Comparison of ENCODE assay signal across 8 mouse cellular contexts in genomic region chr3:37203984-37204428, GRCm38 (mm10). TPM values are rescaled to one million over a fixed set of nuclear protein-coding genes. Genes with fewer than 3 reads are reported as not detected.
A peak's percentile ranks its signal among the peaks of the same experiment; 100 is the strongest.
DNase-seq lines count a peak whose midpoint lies in the region; ATAC-seq and TF ChIP-seq lines count a peak whose summit lies in the region.

No protein-coding gene starts in this region.

- H3K36me3 ChIP-seq in embryonic facial prominence, embryonic 14.5 days (ENCODE audit: control insufficient read depth, insufficient read depth, low read length): no peaks in the 10 kb centered on the region
- H3K36me3 ChIP-seq in heart, adult 2 months (ENCODE audit: control insufficient read depth, insufficient read depth, low read length): no peaks in the 10 kb centered on the region
- no peaks in the 10 kb centered on the region for H3K36me3 ChIP-seq in limb, embryonic 13.5 days
- no peaks in the 10 kb centered on the region for H3K36me3 ChIP-seq in midbrain, embryonic 16.5 days (ENCODE audit: control insufficient read depth, insufficient read depth, low read length)

- no peaks in the 10 kb centered on the region for H3K9me3 ChIP-seq in embryonic facial prominence, embryonic 14.5 days (ENCODE audit: control insufficient read depth, low read length)
- no peaks in the 10 kb centered on the region for H3K9me3 ChIP-seq in limb, embryonic 13.5 days
- H3K9me3 ChIP-seq in midbrain, embryonic 16.5 days (replicated peaks; ENCODE audit: control insufficient read depth, low read length, poor library complexity, severe bottlenecking): no peaks in the 10 kb centered on the region

- intact Hi-C loops in heart, adult 2 months (cut with DNase I): loop anchor here (1.0 to 10.0 kb wide), 4 partner anchors 131 to 567 kb away; partner anchors contain the start of gene Spata5

- TF ChIP-seq CTCF in heart, adult 2 months (IDR thresholded peaks at IDR 0.05): peak; percentile 89

- H3K4me3 ChIP-seq in embryonic facial prominence, embryonic 14.5 days (ENCODE audit: low read depth, low read length): peak overlapping the region; percentile 52
- H3K4me3 ChIP-seq in heart, adult 2 months: peak overlapping the region; percentile 46
- H3K4me3 ChIP-seq in limb, embryonic 13.5 days: peak overlapping the region; percentile 62
- peak overlapping the region; percentile 45 for H3K4me3 ChIP-seq in midbrain, embryonic 16.5 days (ENCODE audit: low read depth, low read length)

- H3K9ac ChIP-seq in embryonic facial prominence, embryonic 14.5 days (ENCODE audit: low read depth, low read length): peak overlapping the region; percentile 63
- peak overlapping the region; percentile 44 for H3K9ac ChIP-seq in heart, adult 2 months (ENCODE audit: low read depth, low read length)
- peak overlapping the region; percentile 78 for H3K9ac ChIP-seq in limb, embryonic 13.5 days
- H3K9ac ChIP-seq in midbrain, embryonic 16.5 days (ENCODE audit: low read depth, low read length): peak overlapping the region; percentile 70

- peak; percentile 69 for ATAC-seq in embryonic facial prominence, embryonic 14.5 days (ENCODE audit: low read depth)
- ATAC-seq in limb, embryonic 13.5 days (ENCODE audit: low FRiP score, low read depth): peak; percentile 41; the same call in 1 of the 2 replicates
- ATAC-seq in midbrain, embryonic 16.5 days: peak; percentile 85

- DNase-seq in 3T3-L1 (ENCODE audit: low read depth, low spot score): peak; percentile 96
- peak; percentile 31 to 66 for DNase-seq in adrenal gland, postnatal 4 days (ENCODE audit: low spot score in 2 of 2)
- peak; percentile 87 for DNase-seq in embryonic facial prominence, embryonic 14.5 days (ENCODE audit: low spot score)
- DNase-seq in heart, adult 2 months: peak; percentile 69 to 75
- peak; percentile 67 to 81 for DNase-seq in kidney, adult 8-10 months
- peak; percentile 35 to 76 for DNase-seq in spleen, postnatal 10 days (ENCODE audit: low spot score in 2 of 2)

- TF ChIP-seq EP300 in heart, adult 2 months (IDR thresholded peaks at IDR 0.05; ENCODE audit: insufficient read depth, low read depth, low read length): no peak

- no peaks in the 10 kb centered on the region for H3K27me3 ChIP-seq in embryonic facial prominence, embryonic 14.5 days (replicated peaks; ENCODE audit: control insufficient read depth, insufficient read depth, low read length)
- no peaks in the 10 kb centered on the region for H3K27me3 ChIP-seq in heart, adult 2 months (ENCODE audit: control insufficient read depth, insufficient read depth, low read length)
- no peaks in the 10 kb centered on the region for H3K27me3 ChIP-seq in limb, embryonic 13.5 days
- H3K27me3 ChIP-seq in midbrain, embryonic 16.5 days (ENCODE audit: control insufficient read depth, insufficient read depth, low read depth, low read length): no peaks in the 10 kb centered on the region

- 0% methylated on average over 11 of the region's 11 CpGs for WGBS in embryonic facial prominence, embryonic 14.5 days
- WGBS in heart, adult 2 months: 0% methylated on average over 11 of the region's 11 CpGs
- 3% methylated on average over 11 of the region's 11 CpGs for WGBS in limb, embryonic 13.5 days
- WGBS in midbrain, embryonic 16.5 days: 1% methylated on average over 11 of the region's 11 CpGs

- no peaks in the 10 kb centered on the region for H3K79me2 ChIP-seq in heart, adult 2 months (replicated peaks; ENCODE audit: control insufficient read depth, insufficient read depth, low read length)

- no peak for TF ChIP-seq POLR2A in heart, adult 2 months (IDR thresholded peaks at IDR 0.05; ENCODE audit: insufficient read depth, low read depth, low read length)

- no peak overlapping the region for H3K27ac ChIP-seq in embryonic facial prominence, embryonic 14.5 days (replicated peaks; ENCODE audit: low read depth, low read length)
- peak overlapping the region; percentile 47 for H3K27ac ChIP-seq in heart, adult 2 months
- no peak overlapping the region for H3K27ac ChIP-seq in limb, embryonic 13.5 days
- no peak overlapping the region for H3K27ac ChIP-seq in midbrain, embryonic 16.5 days (ENCODE audit: low read length)

- H3K4me2 ChIP-seq in embryonic facial prominence, embryonic 14.5 days (ENCODE audit: low read depth, low read length): peak overlapping the region; percentile 87
- H3K4me2 ChIP-seq in limb, embryonic 13.5 days (replicated peaks): peak overlapping the region; percentile 87
- H3K4me2 ChIP-seq in midbrain, embryonic 16.5 days (ENCODE audit: low read length): peak overlapping the region; percentile 92

- peaks cover 3% of the 10 kb centered on the region; the same call in 1 of the 2 replicates for H3K4me1 ChIP-seq in embryonic facial prominence, embryonic 14.5 days (ENCODE audit: control insufficient read depth, insufficient read depth, low read length)
- no peaks in the 10 kb centered on the region; the same call in 1 of the 2 replicates for H3K4me1 ChIP-seq in heart, adult 2 months (ENCODE audit: control insufficient read depth, insufficient read depth, low read length)
- peaks cover 11% of the 10 kb centered on the region for H3K4me1 ChIP-seq in limb, embryonic 13.5 days
- H3K4me1 ChIP-seq in midbrain, embryonic 16.5 days (ENCODE audit: control insufficient read depth, insufficient read depth, low read length): no peaks in the 10 kb centered on the region

RNA-seq across cellular contexts. Expression of gene Il21, which starts 28.4 kb away (rescaled TPM):
- not detected for total RNA-seq in adrenal gland, postnatal 4 days (2021)
- polyA plus RNA-seq in embryonic facial prominence, embryonic 14.5 days (2014; fragmentation: Nextera tagmentation; extraction: Ambion mirVana): not detected in 2 replicates
- not detected for total RNA-seq in heart, adult 2 months (2021)
- polyA plus RNA-seq in heart, adult 2 months (2012; rRNA removed): not detected in 2 replicates
- not detected in 2 replicates for polyA plus RNA-seq in limb, embryonic 13.5 days (2015; fragmentation: Nextera tagmentation; extraction: Ambion mirVana)
- polyA plus RNA-seq in midbrain, embryonic 16.5 days (2015; fragmentation: Nextera tagmentation; extraction: Ambion mirVana): not detected in 2 replicates
